Mouse (Mus musculus) frontal cortex, adult 2 months (tissue): ENCODE results near the gene Aph1c. TPM values are rescaled to one million over a fixed set of nuclear protein-coding genes. Genes with fewer than 3 reads are reported as not detected.
A peak's percentile ranks its signal among the peaks of the same experiment; 100 is the strongest.
"Not testable (repeated sequence)": the region's sequence is repeated elsewhere in the genome, so short reads cannot be mapped to it uniquely, and the experiment has no call there.

ENCODE experiments used
- DNase-seq, 2 experiments: peaks; one replicate each; pipeline ENCODE4 v3.0.0; 2022; ENCODE audit warnings: low spot score in 1 of 2; ENCODE audit errors: extremely low spot score in 1 of 2
- polyA plus RNA-seq: library from polyadenylated mRNA; depleted of rRNA; stranded (reverse); fragments of >200 nt; gene quantifications from 2 replicates; pipeline ENCODE4 v1.2.3, GENCODE M21; 2012; rRNA removed

Aph1c gene
- 7.1 and 7.2 TPM in 2 replicates for polyA plus RNA-seq

DNA sequence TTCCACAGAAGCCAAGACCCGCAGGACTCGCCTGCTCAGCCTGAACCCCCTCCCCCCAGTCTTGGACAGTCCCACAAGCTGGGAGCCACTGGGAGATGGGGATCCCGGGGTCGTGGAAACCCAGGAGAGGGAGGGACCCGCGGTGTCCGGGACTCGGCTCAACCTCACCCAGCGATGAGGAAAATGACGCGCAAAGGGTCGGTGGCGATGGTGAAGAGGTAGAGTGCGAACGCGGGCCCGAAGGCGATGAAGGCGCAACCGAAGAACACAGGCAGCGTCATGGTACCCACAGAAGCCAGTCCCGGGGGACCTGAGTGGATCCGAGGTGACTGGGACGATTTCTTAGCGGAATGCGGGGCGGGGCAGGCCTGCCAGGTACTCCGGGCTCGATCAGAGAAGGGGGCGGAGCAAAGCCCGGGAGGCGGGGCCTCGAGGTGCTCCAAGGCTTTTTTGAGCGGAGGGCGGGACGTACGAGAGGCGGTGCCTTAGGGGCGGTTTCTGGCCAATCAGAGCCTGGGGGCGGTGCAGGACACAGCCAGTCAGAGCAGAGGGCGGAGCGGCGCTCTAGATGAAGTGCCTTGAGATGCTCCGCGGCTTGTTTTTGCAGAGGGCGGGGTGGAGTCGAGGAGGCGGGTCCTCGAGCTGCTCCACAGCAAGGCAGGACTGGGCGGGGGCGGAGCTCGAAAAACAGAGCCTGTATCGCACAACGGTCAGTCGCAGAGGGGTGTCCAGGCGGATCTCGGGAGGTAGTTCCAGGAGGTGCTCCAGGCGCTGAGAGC is at the start of gene Aph1c:
TSS of gene Aph1c (minus strand) at position 409 of the 779 bp plus-strand sequence.
- DNase-seq = peak; percentile 99

DNA sequence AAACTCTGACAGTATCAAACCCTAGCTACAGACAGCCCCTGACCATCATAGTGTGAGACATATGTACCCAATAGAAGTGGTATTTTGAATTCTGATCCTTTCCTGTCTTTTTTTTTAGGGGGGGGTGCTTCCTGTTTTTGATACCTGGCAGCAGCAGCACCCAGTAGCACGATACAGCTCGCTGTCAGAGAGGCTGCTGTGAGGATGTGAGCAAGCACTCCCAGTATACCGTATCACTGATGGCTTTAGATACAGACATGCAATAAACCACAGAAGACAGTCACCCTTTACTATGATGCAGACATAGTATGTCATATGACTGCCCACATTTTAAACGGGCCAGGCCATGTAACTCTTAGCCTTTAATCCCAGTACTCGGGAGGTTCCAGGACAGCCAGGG is 49.0 kb upstream of the Aph1c start:
- no peak for DNase-seq

DNA sequence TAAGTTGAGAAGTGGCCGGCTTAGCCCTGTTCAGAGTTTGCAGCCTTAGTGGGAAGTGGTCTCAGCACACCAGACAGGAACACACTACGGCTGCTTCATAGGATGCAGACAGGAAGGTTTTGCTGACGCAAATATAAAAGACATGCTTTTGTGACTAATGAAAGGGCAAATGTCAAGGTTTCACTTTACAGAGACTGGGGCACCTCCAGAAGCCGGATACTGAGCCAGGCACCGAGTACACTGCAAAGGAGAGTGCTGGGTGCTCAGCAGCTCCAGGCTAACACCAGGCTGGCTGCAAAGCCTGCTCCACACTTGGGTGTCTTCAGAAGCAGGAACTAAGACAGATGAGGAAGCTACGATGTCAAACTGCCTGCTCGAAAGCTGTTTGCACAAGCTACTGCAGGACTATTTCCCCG is 47.9 kb upstream of the Aph1c start:
- DNase-seq = no peak

DNA sequence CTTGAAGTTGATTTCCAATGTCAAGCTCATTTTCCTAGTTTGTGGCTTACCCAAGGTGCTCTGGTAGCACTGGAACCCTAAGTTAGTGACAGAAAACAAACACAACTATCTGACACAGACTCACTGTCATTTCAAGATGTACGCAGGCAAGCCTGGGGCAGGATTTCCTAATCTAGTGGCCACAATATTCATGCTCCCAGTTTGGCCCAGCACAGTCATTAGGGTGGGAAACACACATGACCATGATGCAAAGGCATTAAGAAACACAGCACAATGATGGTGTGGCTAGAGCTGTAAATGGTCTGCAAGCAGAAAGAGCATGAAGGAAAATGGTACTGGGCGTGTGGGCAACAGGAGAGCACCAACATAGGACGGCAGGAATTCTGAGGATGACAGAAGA is 47.3 kb upstream of the Aph1c start:
- DNase-seq = no peak

DNA sequence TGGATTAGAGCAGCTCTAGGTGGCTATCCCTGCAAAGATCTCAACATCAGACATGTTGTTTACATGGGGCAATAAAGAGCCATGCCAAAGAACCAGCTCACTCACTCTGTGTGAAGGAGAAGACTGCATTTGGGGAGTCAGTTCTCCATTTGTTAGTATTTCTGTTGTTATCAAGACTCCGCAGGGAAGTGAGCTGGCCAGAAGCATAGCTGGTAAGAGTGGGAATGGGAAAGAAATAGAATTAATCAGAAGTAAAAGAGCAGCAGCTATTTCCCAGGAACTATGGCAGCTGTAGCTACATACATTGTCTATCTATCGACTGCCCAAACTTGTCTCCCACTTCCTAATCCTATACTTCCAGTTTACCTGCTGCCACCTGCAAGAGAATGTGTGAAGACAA is 46.2 kb upstream of the Aph1c start:
- DNase-seq = no peak

DNA sequence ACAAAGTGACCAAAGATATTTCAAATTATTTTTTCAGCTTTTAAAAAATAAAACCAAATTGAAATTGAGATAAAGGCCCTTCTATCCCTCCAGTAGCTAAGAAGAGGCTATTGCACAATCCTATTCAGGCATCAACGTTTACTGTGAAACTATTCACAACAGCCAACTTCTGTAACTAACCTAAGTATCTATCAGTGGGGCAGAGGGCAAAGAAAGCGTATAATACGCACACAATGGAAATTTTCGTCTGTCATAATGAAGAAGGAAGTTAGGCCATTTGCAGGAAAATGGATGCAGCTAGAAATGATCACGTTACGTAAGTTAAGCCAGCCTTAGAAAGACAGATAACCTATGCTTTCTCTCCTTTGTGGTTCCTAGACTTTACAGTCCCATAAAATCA is 45.0 kb upstream of the Aph1c start:
- no peak for DNase-seq

DNA sequence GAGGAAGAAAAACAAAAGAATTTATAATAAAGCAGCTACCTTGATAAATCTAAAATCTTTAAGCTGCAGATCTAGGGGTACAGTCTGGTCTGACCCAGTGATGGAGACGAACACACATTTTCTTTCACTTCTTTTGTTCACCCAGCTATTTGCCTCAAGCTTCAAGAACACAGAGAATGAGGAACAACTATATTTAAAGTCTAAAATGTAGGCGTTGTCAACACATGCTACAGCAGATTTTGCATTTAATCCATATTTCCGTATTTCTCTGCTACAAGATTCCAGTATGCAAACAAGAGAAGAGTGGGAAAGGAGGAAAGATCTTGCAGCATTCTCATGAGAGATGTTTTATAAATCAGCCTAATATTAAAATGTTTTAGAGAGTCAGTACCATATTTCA is 44.4 kb upstream of the Aph1c start:
- DNase-seq = peak in 1 of 2 experiments; percentile 28

DNA sequence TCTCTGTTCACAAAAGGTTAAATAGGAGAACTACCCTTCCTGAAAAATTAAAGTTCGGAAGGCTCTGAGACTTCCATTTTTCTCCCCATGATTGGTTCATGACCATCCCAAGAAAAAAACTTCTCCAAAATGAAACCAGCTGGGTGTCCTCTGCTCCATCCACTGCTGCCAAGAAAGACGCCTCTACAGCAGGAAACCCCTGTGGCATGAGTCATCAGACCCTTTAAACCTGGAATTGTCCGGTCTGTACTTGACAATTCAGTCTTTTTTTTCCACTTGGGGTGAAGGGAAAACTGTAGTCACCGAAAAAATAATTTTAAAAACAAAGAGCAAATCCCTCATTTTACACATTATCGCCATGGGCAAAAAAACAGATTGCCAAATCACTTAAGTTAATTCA is 42.1 kb upstream of the Aph1c start:
- DNase-seq = no peak

DNA sequence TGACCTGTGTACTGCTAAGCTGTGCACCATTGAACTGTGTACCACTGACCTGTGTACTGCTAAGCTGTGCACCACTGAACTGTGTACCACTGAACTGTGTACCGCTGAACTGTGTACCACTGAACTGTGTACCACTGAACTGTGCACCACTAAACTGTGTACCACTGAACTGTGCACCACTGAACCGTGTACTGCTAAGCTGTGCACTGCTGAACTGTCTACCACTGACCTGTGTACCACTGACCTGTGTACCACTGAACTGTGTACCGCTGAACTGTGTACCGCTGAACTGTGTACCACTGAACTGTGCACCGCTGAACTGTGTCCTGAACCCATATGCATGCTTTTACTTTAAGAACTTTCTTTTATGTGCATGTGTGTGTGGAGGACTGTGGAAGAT is 39.8 kb upstream of the Aph1c start:
- DNase-seq = no peak

DNA sequence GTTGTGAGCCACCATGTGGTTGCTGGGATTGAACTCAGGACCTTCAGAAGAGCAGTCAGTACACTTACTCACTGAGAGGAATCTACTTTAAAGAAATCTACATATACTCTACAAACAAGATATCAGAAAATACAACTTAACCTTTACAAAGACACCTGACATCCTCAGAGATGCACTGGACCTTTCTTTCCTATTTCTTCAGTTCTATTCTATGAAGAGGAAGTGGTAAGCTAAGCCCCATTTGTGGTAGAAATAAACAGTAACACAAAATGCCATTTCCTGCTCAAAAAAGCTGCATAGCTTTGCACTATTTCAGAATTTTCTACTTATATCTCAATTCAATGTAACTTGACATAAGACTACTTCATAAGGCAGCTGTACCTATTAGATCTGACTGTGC is 39.0 kb upstream of the Aph1c start:
- no peak for DNase-seq

DNA sequence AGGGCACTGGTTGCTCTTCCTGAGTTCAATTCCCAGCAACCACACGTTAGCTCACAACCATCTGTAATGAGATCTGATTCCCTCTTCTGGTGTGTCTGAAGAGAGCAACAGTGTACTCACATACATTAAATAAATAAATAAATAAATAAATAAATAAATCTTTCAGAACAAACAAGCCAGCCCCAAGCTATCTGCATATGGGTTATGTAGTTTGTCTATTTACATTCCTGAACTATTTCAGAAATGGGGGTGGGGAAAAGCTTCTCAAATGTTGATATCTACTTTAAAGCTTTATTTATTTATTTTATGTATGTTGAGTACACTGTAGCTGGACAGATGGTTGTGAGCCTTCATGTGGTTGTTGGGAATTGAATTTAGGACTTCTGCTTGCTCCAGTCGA is 38.5 kb upstream of the Aph1c start:
- not testable (repeated sequence) for DNase-seq

DNA sequence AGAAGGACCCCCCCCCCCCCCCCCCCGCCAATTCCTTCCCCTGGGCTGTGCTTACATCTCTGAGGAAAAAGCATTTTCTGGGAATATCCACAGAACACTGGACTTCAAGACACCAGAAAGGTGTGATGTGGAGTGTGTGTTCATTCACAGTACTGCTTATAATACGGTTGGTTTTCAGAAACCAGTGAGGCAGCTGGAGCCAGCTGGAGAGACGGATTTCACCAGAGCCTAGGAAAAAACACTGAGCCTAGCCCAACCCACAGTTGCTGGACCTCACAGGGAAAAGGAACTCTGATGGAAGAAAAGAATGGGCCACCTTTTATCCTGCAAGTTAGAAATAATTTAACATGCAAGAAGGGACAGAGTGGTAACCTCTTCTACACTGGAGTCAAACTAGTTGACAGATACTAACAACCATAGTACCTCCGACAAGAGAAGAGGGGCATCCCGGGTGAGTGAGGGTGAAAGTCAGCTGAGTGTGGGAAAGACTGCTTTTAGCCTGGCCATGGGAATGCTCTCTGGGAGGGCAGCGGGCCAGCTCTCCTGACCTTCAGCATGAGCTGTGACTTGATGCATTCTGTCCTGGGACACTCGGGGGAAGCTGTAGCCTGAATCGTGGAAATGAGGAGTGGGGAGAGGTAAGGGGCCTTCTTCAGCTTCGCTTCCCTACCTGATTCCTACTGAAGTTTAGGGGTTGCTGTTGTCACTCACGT is 37.6 kb upstream of the Aph1c start:
- no peak for DNase-seq

DNA sequence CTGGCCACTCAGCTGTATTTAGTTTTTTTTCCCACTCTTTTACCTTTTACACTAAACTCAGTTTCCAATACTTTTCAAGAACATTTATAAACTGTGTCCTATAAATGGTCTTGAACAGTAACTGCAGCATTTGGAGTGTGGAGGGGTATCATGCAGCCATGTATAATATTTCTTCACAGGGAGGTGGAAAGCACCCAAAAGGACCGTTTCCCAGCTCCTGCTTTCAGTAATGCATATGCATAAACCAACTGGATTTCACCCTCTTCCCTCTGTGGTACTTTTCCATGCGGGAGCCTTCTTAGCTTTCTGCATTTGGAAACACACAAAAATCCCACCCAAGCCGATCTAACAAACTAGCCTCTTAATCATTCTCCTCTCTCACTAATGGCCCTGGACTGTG is 30.2 kb upstream of the Aph1c start:
- DNase-seq = peak in 1 of 2 experiments; percentile 50

DNA sequence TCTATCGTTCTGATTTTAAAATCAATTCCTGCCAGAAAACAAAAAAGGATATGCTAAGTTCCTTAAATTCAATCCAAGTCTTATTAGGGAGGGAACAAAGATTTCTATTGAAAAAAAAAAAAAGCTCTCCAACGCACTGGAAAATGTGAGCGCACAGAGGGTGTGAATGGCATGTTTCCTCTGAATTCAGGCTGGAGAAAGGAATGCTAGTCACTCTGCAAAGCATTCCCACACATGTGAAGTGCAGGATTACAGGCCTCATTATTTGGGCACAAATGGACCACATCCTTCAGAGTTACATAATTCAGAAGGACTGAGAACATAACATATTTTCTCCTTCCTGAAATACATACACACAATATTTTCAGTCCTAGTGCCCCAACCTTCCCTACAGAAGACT is 28.9 kb upstream of the Aph1c start:
- DNase-seq = peak in 1 of 2 experiments; percentile 40

DNA sequence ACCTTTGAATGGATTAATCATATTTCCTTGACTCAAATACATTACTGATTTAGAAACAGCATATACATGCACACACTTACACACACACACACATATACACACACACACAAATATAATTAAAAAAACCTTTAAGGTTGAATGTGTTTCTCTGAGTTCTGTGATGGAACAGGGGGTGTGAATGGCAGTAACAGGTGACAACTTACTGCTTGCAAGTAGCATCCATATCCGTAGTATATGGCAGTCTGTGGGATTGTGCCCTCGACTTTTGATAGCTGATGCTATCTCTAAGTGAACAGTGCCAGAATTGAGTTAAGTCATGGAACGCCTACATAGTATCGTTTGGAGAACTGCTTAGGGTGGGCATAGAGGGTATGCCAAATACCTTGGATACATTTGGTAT is 27.7 kb upstream of the Aph1c start:
- no peak for DNase-seq

DNA sequence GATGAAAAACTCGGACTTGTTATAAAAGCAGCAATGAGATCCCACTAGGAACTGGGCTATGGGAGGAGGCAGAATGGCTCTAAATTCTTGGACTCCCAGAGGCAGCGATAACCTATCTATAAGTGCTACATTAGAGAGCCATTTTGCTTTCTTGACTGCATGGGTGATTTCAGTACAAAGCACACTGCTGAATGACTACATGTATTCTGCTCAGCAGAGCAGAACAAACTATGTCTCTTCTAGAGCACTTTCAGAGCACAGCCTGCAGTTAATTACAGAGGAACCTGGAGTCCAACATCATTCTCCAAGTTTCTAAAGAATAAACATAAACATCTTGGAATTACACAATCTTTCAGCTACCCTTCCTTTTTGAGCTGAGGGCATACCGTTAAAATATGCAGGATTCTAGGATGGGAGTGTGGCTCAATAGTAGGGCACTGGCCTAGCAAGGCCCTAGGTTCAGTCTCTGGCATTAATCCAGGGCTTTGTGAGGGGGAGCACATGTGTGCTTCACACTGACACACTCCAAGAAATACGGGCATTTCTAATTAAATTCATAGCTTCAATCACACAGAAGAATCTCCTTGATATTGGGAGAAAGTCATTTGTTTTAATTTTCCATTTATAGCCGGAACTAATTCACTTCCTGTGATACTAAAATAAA is 26.7 kb upstream of the Aph1c start:
- no peak for DNase-seq

DNA sequence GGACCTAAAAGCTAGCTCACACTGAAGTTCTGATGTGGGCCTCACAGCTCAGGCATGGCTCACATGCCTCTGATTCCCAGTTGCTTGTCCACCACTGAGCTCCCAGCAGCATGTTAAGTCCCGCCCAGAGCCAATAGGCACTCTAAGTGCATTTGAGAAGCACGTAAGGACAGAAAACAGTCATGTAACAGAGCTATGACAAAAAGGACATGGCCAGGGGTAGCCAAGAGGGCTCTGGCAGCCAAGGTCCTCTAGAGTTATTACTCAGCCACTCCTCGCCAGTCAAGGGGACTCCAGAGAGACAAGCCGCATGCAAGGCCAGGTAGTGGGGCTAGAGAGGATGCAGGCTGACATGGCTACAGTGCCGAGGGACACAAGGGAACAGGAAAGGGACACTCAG is 25.0 kb upstream of the Aph1c start:
- no peak for DNase-seq

DNA sequence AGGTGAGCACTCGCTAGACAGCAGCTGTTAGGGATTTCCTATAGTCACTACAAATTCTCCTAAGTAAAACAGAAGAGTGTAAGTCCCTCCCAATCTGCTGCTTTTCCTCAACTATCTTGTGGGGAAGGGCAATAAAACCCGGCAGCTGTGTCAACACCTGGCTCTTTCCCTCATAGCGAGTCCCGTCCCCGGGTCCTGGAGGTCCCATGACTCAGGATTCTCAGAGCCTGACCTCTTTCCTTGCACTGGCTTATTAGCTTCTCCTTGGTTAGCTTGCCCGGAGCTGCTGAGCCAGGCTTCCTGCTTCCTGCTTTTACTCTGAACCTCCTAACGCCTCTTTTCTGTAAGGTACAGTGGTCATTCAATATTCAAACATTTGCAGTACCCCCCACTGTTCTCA is 21.3 kb upstream of the Aph1c start:
- no peak for DNase-seq

DNA sequence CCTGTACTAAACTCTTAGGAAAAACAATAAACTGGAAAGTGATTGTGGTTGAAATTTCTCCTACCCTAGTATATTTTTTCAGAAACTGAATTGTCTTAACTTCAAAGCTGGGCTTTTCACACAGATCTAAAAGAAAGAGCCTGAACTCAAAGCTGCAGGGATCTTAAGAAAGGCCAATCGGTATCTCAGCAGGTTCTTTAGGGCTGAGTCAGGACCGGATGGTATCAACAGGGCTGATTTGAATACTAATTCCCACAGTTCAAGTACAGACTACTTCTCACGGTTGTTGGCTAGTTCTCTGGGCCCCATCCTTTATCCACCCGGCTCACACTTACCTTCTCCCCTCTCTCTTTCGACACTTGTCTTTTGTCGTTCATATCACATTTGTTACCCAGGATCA is 18.1 kb upstream of the Aph1c start:
- DNase-seq = no peak

DNA sequence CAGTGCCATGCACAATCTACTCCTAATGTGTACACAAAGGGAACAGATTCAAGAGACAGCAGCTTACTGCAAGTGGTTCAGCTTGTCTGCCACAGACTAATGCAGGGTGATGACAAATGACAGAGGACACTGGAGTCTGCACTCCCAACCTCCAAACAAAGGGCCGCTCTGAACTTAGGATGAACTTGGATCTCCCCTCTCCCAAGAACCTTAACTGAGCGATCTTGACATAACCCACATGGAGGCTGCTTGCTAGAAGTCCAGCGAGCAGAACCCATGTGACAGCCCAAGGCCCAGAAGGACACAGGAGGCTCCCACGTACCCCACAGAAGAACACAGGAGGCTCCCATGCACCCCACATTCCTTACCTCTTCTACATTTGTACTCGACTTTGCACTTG is 16.4 kb upstream of the Aph1c start:
- no peak for DNase-seq

DNA sequence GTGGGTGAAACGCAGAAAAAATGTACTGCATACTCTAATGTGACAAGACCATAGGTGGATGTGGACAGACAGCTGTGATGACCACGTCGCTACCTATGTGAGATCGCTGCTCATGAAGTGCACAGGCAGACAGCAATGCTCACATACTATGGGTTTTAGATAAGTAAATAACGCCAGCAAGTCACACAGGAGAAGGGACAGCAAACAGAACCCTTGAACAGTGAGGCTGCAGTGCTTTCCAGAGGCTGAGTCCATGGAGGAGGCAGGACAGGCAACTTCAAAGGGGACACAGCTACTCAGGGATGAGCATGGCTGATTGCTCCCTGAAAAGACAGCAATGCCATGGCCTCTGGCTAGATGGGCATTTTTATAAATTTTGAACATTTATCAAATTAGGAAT is 12.3 kb upstream of the Aph1c start:
- DNase-seq = no peak

DNA sequence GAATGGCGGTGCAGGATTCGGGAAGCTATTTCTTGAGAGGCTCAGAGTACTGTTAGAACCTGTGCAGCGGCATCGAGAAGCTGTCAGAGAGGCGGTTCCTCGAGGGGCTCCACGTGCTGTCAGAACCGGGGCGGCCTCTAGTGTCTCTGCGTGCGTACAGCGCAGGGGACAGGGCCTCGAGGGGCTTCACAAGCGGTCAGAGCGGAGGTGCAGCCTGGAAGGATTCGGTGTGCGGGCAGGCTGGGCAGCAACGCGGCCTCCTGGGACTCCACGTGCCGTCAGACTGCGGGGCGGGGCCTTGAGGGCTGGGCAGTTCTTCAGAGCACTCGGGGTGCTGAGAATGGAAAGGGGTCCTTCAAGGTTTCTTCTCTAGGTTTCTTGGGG is 563 bp upstream of the Aph1c start:
- no peak for DNase-seq
